Mouse (Mus musculus): ENCODE measurements around the gene Cnih1. TPM values are rescaled to one million over a fixed set of nuclear protein-coding genes. Genes with fewer than 3 reads are reported as not detected.
"Not testable (repeated sequence)": the region's sequence is repeated elsewhere in the genome, so short reads cannot be mapped to it uniquely, and the experiment has no call there.

The Cnih1 gene
- polyA plus RNA-seq, 1 experiment from 2014 or later = 101 TPM

GRCm38 (mm10) chr14:46761186-46761585, 27.0 kb downstream of the Cnih1 start:
- DNase-seq (ENCODE audit: low read depth, low spot score) = no peak
- POLR2A ChIA-PET = no interaction called here
- no peaks in the 10 kb centered on the region for H3K27me3 ChIP-seq
- TF ChIP-seq CTCF (IDR thresholded peaks at IDR 0.05) = no peak
- CTCF ChIA-PET = no interaction called here
- in situ Hi-C loops (cut with MboI; ENCODE audit: low pct_unique_long_range_greater_than_20kb) = loop anchor here (25.0 kb wide), 1 partner anchor 1374 kb away; no protein-coding TSS in a partner anchor
- ATAC-seq = no peak

GRCm38 (mm10) chr14:46760355-46761029, 27.7 kb downstream of the Cnih1 start, which contains the start of gene Cdkn3:
TSS of gene Cdkn3 (plus strand) at chr14:46760541.
- H3K27me3 ChIP-seq = no peaks in the 10 kb centered on the region
- no peak for TF ChIP-seq CTCF (IDR thresholded peaks at IDR 0.05)
- ChIA-PET CTCF (no interaction called here), POLR2A (no interaction called here)
- ATAC-seq = peak; percentile 99
- in situ Hi-C loops (cut with MboI; ENCODE audit: low pct_unique_long_range_greater_than_20kb) = loop anchor here (25.0 kb wide), 1 partner anchor 1373 kb away; no protein-coding TSS in a partner anchor
- peak; percentile 57 for DNase-seq (ENCODE audit: low read depth, low spot score)

DNA sequence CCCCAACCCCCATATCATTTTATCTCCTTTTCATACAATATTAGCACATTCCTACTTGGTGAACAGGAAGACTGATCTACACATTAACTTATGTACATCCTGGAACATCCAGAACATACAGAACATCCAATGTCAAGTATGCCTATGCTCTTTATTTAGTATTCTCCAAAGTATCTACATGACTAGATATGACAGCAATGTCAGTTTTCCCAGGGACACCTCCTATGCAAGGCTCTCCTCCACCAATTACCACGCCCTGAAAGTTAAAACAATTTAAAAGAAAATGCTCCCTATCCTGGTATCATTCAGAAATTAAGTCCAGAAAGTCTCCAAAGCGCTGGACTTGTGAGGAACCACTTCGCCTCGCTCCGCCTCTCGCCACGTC, 28.2 kb downstream of the Cnih1 start:
- TF ChIP-seq CTCF (IDR thresholded peaks at IDR 0.05) = no peak
- in situ Hi-C loops (cut with MboI; ENCODE audit: low pct_unique_long_range_greater_than_20kb) = loop anchor here (25.0 kb wide), 1 partner anchor 1373 kb away; no protein-coding TSS in a partner anchor
- POLR2A ChIA-PET = no interaction called here
- ATAC-seq (no peak), DNase-seq (ENCODE audit: low read depth, low spot score) (no peak)
- H3K27me3 ChIP-seq = no peaks in the 10 kb centered on the region
- CTCF ChIA-PET = no interaction called here

DNA sequence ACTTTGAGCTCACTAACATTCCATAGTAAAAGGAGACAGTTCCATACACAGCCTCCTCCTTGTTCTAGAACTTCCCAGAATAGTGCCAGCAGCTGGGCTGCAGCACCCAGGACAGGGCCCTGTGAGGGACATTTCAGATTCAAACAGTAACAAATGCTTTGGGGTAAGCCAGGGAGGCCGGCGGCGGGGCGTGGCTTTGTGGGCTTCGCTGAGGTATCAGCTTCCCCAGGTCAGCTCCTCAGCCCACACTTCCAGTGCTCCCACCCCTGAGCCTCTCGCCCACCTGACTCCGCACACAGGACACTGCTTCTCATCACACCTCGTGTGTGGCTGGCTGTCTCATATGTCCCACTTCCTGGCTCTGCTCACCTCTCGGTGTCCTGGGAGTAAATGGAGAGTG, 30.5 kb downstream of the Cnih1 start:
- ChIA-PET POLR2A (no interaction called here), CTCF (interaction anchor here (1.1 kb wide), 1 partner anchor 25 kb away, joined by 3 read pairs; no protein-coding TSS in a partner anchor)
- H3K27me3 ChIP-seq = no peaks in the 10 kb centered on the region
- no peak for ATAC-seq
- no peak for DNase-seq (ENCODE audit: low read depth, low spot score)
- in situ Hi-C loops (cut with MboI; ENCODE audit: low pct_unique_long_range_greater_than_20kb) = loop anchor here (25.0 kb wide), 1 partner anchor 1370 kb away; no protein-coding TSS in a partner anchor
- TF ChIP-seq CTCF (IDR thresholded peaks at IDR 0.05) = no peak

GRCm38 (mm10) chr14:46755851-46756250, 32.4 kb downstream of the Cnih1 start:
- DNase-seq (ENCODE audit: low read depth, low spot score) = no peak
- in situ Hi-C loops (cut with MboI; ENCODE audit: low pct_unique_long_range_greater_than_20kb) = loop anchor here (25.0 kb wide), 1 partner anchor 1369 kb away; no protein-coding TSS in a partner anchor
- TF ChIP-seq CTCF (IDR thresholded peaks at IDR 0.05) = no peak
- no peak for ATAC-seq
- ChIA-PET POLR2A (no interaction called here), CTCF (interaction anchor here (0.8 to 1.4 kb wide), 3 partner anchors 11 to 34 kb away, joined by 3 read pairs; partner anchors contain the start of gene Cnih1)
- no peaks in the 10 kb centered on the region for H3K27me3 ChIP-seq

DNA sequence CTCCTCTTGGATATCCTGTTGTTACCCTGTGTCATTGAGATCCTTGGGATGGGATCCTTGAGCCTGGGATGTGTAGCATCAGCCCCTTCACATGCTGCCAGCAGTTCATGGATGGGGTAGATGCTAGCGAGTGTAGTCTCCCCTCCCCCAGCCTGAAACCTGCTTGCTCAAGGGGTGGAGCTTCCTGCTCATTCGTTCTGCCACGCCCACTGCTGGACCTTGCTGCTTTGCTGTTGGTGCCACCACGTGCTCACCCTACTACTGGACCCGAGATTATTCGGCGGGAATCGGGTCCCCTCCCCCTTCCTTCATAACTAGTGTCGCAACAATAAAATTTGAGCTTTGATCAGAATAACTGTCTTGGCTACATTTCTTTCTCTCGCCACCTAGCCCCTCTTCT, 33.8 kb downstream of the Cnih1 start:
- ATAC-seq; H3K27me3 ChIP-seq; DNase-seq (ENCODE audit: low read depth, low spot score); POLR2A ChIA-PET: not testable (repeated sequence)
- CTCF ChIA-PET = interaction anchor here (1.4 kb wide), 1 partner anchor 34 kb away, joined by 3 read pairs; the partner anchor contains the start of gene Cnih1
- in situ Hi-C loops (cut with MboI; ENCODE audit: low pct_unique_long_range_greater_than_20kb) = loop anchor here (25.0 kb wide), 1 partner anchor 1367 kb away; no protein-coding TSS in a partner anchor

DNA sequence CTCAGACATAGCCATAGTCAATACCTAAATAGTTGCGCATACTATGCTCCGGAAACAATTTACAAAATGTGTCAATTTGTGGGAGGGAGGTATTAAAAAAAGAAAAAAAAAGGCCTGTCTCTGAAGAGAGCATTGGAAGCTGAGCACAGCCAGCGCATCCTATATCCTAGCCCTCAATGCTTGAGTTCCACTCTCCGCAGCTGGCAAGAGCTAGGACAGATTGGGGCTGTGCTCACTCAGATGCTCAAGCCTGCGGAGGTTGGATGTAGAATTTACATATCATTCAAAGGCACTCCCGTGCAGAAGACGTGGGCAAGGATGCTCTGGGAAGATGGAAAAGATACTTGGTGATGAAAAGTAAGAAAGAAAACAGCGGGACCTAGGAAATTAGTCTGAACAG, 42.8 kb downstream of the Cnih1 start:
- ChIA-PET POLR2A (no interaction called here), CTCF (interaction anchor here (1.1 kb wide), 1 partner anchor 10 kb away, joined by 3 read pairs; no protein-coding TSS in a partner anchor)
- no peak for TF ChIP-seq CTCF (IDR thresholded peaks at IDR 0.05)
- no peak for ATAC-seq
- in situ Hi-C loops (cut with MboI; ENCODE audit: low pct_unique_long_range_greater_than_20kb) = no loop called here
- H3K27me3 ChIP-seq = no peaks in the 10 kb centered on the region
- no peak for DNase-seq (ENCODE audit: low read depth, low spot score)

- no peak for ATAC-seq
- DNase-seq (ENCODE audit: low read depth, low spot score) = no peak
- in situ Hi-C loops (cut with MboI; ENCODE audit: low pct_unique_long_range_greater_than_20kb) = no loop called here
- no peaks in the 10 kb centered on the region for H3K27me3 ChIP-seq
- POLR2A ChIA-PET = no interaction called here
- no peak for TF ChIP-seq CTCF (IDR thresholded peaks at IDR 0.05)
- CTCF ChIA-PET = no interaction called here
Measured at GRCm38 (mm10) chr14:46742674-46743073, 45.5 kb downstream of the Cnih1 start.

DNA sequence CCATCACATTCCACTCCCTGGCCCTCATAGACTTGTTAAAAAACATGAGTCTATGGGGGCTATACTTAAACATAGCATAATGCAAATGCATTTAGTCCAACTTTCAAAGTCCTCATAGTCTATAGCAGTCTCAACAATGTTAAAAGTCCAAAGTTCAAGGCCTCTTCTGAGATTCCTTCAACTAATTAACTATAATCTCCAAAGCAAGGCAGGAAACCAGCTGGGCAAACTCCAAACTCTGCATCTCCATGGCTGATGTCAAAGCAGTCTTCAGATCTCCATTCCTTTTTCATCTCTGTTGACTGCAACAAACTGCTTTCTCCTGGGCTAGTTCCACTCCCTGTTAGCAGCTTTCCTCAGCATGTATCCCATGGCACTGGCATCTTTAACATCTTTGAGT, 50.9 kb downstream of the Cnih1 start:
- CTCF ChIA-PET; in situ Hi-C loops (cut with MboI; ENCODE audit: low pct_unique_long_range_greater_than_20kb); DNase-seq (ENCODE audit: low read depth, low spot score); ATAC-seq; POLR2A ChIA-PET; H3K27me3 ChIP-seq: not testable (repeated sequence)

GRCm38 (mm10) chr14:46736366-46736765, 51.8 kb downstream of the Cnih1 start:
- ChIA-PET CTCF (interaction anchor here (1.7 kb wide), 1 partner anchor 12 kb away, joined by 6 read pairs; no protein-coding TSS in a partner anchor), POLR2A (no interaction called here)
- no peak for TF ChIP-seq CTCF (IDR thresholded peaks at IDR 0.05)
- in situ Hi-C loops (cut with MboI; ENCODE audit: low pct_unique_long_range_greater_than_20kb) = no loop called here
- ATAC-seq (no peak), DNase-seq (ENCODE audit: low read depth, low spot score) (no peak)
- H3K27me3 ChIP-seq = no peaks in the 10 kb centered on the region

DNA sequence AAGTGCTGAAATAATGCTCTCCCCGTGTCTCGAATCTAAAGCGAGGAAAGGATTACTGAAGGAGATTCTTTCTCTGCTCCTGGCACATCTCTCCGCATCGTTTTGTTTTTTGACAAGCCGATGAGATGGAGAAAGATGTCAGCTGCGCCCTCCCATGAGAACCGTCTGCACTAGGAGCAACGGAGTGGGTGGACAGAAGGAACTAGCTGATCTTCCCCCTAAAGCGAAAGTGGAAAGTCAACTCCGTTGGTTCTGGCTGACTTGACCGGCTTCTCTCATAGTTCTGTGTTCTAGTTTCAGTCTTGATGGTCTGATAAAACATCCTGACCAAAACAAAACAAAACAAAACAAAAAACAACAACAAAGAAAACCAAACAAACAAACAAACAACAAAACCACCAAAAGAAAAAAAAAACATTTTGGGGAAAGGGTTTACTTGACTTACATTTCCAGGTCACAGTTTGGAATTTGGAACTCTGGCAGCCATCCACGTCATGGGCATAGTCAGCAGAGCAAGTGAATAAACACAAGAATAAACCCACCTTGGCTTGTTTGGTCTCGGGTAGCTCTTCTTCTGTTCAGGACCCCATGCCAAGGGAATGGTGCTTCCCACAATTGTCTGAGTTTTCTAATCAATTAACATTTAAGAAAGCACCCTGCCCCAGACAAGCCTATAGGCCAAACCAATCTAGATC, 53.3 kb downstream of the Cnih1 start:
- in situ Hi-C loops (cut with MboI; ENCODE audit: low pct_unique_long_range_greater_than_20kb) = no loop called here
- CTCF ChIA-PET = interaction anchor here (1.7 kb wide), 1 partner anchor 11 kb away, joined by 6 read pairs; no protein-coding TSS in a partner anchor
- no peak for ATAC-seq
- no peak for TF ChIP-seq CTCF (IDR thresholded peaks at IDR 0.05)
- DNase-seq (ENCODE audit: low read depth, low spot score) = no peak
- POLR2A ChIA-PET = no interaction called here
- no peaks in the 10 kb centered on the region for H3K27me3 ChIP-seq
